Mouse (Mus musculus): ENCODE data around the gene Fyn. TPM values are rescaled to one million over a fixed set of nuclear protein-coding genes. Genes with fewer than 3 reads are reported as not detected.

Gene Fyn
- polyA plus RNA-seq, 1 experiment from 2014 or later = 24.3 TPM

GRCm38 (mm10) chr10:39471714-39472531 is 103.3 kb downstream of the Fyn start:
- H3K9me3 ChIP-seq (replicated peaks) = no peaks in the 10 kb centered on the region
- H3K4me3 ChIP-seq = no peak overlapping the region
- H3K36me3 ChIP-seq = no peaks in the 10 kb centered on the region
- WGBS = 86% methylated on average over 15 of the region's 15 CpGs
- no peak overlapping the region for H3K27ac ChIP-seq (replicated peaks)
- no peaks in the 10 kb centered on the region for H3K27me3 ChIP-seq (ENCODE audit: low read depth, poor library complexity, severe bottlenecking)
- H3K4me1 ChIP-seq = peaks cover 9% of the 10 kb centered on the region
- DNase-seq (ENCODE audit: low spot score) = no peak

DNA sequence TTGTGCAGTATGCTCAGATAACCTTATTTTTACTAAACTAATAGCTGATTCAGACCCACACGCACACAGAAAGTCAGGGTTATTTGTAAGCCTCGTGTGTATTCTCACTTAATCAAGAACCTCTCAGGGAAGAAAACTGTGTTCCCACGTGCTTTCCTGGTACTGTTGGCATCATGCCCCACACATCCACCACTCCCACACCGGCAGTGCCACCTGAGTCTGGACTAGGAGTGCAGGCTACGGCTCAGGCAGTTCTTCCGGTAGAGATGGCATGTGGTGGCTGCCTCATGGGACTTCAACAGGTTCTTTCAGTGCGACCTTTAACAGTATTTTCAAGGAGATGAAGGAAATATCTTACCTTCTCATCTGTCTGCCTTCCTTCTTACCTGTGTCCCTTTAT is 104.3 kb downstream of the Fyn start:
- no peak overlapping the region for H3K27ac ChIP-seq (replicated peaks)

GRCm38 (mm10) chr10:39479361-39479760 is 110.7 kb downstream of the Fyn start:
- DNase-seq (ENCODE audit: low spot score) = no peak
- WGBS = 88% methylated on average over 1 of the region's 1 CpGs
- H3K36me3 ChIP-seq = peaks cover 8% of the 10 kb centered on the region
- H3K27ac ChIP-seq (replicated peaks) = no peak overlapping the region
- peaks cover 8% of the 10 kb centered on the region for H3K4me1 ChIP-seq
- H3K4me3 ChIP-seq = no peak overlapping the region
- no peaks in the 10 kb centered on the region for H3K27me3 ChIP-seq (ENCODE audit: low read depth, poor library complexity, severe bottlenecking)
- no peaks in the 10 kb centered on the region; the same call in 1 of the 2 replicates for H3K9me3 ChIP-seq (replicated peaks)

More for the DNA sequence above, 104.3 kb downstream of the Fyn start:
- no peak for DNase-seq (ENCODE audit: low spot score)
- WGBS = 94% methylated on average over 7 of the region's 7 CpGs
- H3K4me3 ChIP-seq = no peak overlapping the region
- peaks cover 9% of the 10 kb centered on the region for H3K4me1 ChIP-seq
- H3K36me3 ChIP-seq = no peaks in the 10 kb centered on the region
- H3K27me3 ChIP-seq (ENCODE audit: low read depth, poor library complexity, severe bottlenecking) = no peaks in the 10 kb centered on the region
- H3K9me3 ChIP-seq (replicated peaks) = no peaks in the 10 kb centered on the region

DNA sequence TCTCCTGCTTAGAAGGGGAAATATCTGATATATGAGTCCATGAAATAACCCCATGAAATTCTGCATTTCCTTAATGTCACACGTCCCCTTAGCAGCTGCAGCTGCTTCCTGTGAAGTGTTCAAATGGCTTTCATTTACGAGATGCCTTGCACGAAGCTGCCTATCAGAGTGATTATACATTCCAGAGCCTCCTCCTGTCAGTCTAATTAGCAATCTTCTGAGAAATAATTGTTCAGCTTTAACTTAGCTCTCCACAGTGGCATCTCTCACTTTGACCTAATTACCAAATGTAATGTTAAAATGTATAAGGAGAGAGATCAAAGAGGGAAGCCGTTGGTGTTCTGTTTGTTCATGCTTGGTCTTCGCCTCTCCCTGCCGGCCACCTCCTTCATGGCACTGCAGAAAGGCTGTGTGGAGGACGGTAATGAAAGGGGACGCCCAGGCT is 115.7 kb downstream of the Fyn start:
- WGBS = 40% methylated on average over 8 of the region's 8 CpGs
- H3K27me3 ChIP-seq (ENCODE audit: low read depth, poor library complexity, severe bottlenecking) = no peaks in the 10 kb centered on the region
- no peak for DNase-seq (ENCODE audit: low spot score)
- H3K27ac ChIP-seq (replicated peaks) = peak overlapping the region; percentile 38; the same call in 1 of the 2 replicates
- H3K4me1 ChIP-seq = peaks cover 42% of the 10 kb centered on the region
- H3K4me3 ChIP-seq = no peak overlapping the region
- peaks cover 8% of the 10 kb centered on the region for H3K36me3 ChIP-seq
- no peaks in the 10 kb centered on the region; the same call in 1 of the 2 replicates for H3K9me3 ChIP-seq (replicated peaks)

GRCm38 (mm10) chr10:39484892-39485291 is 116.2 kb downstream of the Fyn start:
- DNase-seq (ENCODE audit: low spot score) = no peak
- WGBS = 51% methylated on average over 6 of the region's 6 CpGs

DNA sequence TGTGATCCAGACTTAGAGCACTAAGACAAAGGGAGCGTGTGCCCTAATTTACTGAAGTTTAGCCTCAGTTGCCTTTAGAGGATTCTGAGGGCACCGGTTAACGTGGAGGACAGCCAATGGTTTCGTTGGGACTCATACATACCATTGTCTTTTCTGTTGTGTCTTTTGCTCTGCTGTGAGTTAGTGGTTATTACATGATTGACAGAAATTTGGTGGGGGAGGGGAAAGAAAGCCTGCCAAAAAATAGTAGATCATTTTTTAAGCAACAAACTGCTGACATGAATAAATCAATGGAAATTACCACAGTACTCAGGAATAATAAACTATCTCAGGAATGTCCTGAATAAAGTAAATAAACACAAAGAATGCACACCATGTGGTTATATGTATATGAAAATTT is 117.3 kb downstream of the Fyn start:
- Histone ChIP-seq H3K27ac (replicated peaks) (no peak overlapping the region), H3K4me1 (peaks cover 47% of the 10 kb centered on the region), H3K36me3 (peaks cover 10% of the 10 kb centered on the region), H3K4me3 (no peak overlapping the region), H3K9me3 (replicated peaks) (no peaks in the 10 kb centered on the region; the same call in 1 of the 2 replicates), H3K27me3 (ENCODE audit: low read depth, poor library complexity, severe bottlenecking) (no peaks in the 10 kb centered on the region)
- 86% methylated on average over 4 of the region's 4 CpGs for WGBS
- no peak for DNase-seq (ENCODE audit: low spot score)

More at GRCm38 (mm10) chr10:39484892-39485291, 116.2 kb downstream of the Fyn start:
- Histone ChIP-seq H3K27me3 (ENCODE audit: low read depth, poor library complexity, severe bottlenecking) (no peaks in the 10 kb centered on the region), H3K9me3 (replicated peaks) (no peaks in the 10 kb centered on the region; the same call in 1 of the 2 replicates), H3K4me3 (no peak overlapping the region), H3K36me3 (peaks cover 8% of the 10 kb centered on the region), H3K4me1 (peaks cover 42% of the 10 kb centered on the region), H3K27ac (replicated peaks) (peak overlapping the region; percentile 38; the same call in 1 of the 2 replicates)

GRCm38 (mm10) chr10:39486501-39487450 is 118.1 kb downstream of the Fyn start:
- H3K36me3 ChIP-seq = peaks cover 14% of the 10 kb centered on the region
- H3K27ac ChIP-seq (replicated peaks) = 0 out of 2 replicates have a peak overlapping the region, but pooled peaks have one; percentile 46
- WGBS = 61% methylated on average over 11 of the region's 11 CpGs
- peaks cover 44% of the 10 kb centered on the region for H3K4me1 ChIP-seq
- H3K4me3 ChIP-seq = no peak overlapping the region
- DNase-seq (ENCODE audit: low spot score) = no peak
- no peaks in the 10 kb centered on the region for H3K27me3 ChIP-seq (ENCODE audit: low read depth, poor library complexity, severe bottlenecking)
- H3K9me3 ChIP-seq (replicated peaks) = no peaks in the 10 kb centered on the region; the same call in 1 of the 2 replicates

GRCm38 (mm10) chr10:39487740-39488415 is 119.2 kb downstream of the Fyn start:
- WGBS = 83% methylated on average over 14 of the region's 14 CpGs
- Histone ChIP-seq H3K27me3 (ENCODE audit: low read depth, poor library complexity, severe bottlenecking) (no peaks in the 10 kb centered on the region), H3K4me3 (no peak overlapping the region), H3K4me1 (peaks cover 44% of the 10 kb centered on the region), H3K36me3 (peaks cover 13% of the 10 kb centered on the region), H3K27ac (replicated peaks) (peak overlapping the region; percentile 46; the same call in 1 of the 2 replicates), H3K9me3 (replicated peaks) (no peaks in the 10 kb centered on the region; the same call in 1 of the 2 replicates)
- DNase-seq (ENCODE audit: low spot score) = no peak

GRCm38 (mm10) chr10:39488542-39488941 is 119.9 kb downstream of the Fyn start:
- Histone ChIP-seq H3K9me3 (replicated peaks) (no peaks in the 10 kb centered on the region), H3K36me3 (peaks cover 6% of the 10 kb centered on the region; the same call in 1 of the 2 replicates), H3K4me3 (no peak overlapping the region), H3K4me1 (peaks cover 44% of the 10 kb centered on the region), H3K27me3 (ENCODE audit: low read depth, poor library complexity, severe bottlenecking) (no peaks in the 10 kb centered on the region), H3K27ac (replicated peaks) (no peak overlapping the region)
- WGBS = 88% methylated on average over 3 of the region's 3 CpGs
- no peak for DNase-seq (ENCODE audit: low spot score)

GRCm38 (mm10) chr10:39488956-39489355 is 120.3 kb downstream of the Fyn start:
- Histone ChIP-seq H3K27me3 (ENCODE audit: low read depth, poor library complexity, severe bottlenecking) (no peaks in the 10 kb centered on the region), H3K36me3 (peaks cover 6% of the 10 kb centered on the region; the same call in 1 of the 2 replicates), H3K4me1 (peaks cover 43% of the 10 kb centered on the region), H3K4me3 (no peak overlapping the region), H3K27ac (replicated peaks) (no peak overlapping the region), H3K9me3 (replicated peaks) (no peaks in the 10 kb centered on the region)
- no peak for DNase-seq (ENCODE audit: low spot score)
- WGBS = 85% methylated on average over 3 of the region's 3 CpGs

DNA sequence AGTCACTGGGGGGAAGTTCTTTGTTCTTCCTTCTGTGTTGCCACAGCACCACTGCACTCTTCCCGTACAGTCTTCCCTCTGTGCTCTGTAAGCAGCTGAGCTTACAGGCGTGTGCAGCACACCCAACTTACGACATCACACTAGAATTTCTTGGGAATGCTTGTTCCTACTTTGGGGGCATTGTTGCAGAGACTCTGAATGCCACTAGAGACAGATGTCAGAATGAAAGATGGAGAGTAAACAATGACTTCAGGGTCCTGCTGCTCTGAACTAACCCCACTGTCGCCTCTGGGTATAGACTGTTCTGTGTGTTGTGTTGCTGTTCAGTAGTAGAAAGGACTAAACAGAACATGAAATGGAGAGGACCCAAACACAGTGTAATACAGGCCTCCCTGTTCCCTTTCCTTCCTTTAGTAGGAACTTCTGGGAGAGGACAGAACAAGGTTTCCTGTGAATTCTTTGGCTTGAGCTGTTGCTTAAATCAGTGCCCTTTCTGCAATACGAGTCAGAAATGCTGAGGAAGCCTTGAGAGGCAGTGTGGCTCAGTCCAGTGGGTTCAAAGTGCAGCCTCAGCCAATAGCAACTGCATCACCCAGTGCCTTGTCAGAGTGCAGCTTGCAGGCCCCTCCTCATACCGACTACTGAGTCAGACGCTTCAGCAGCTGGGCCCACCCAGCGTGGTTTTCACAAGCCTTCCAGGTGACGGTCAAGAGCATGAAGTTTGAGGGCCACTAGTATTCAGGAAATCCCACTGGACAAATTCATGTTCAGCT is 121.9 kb downstream of the Fyn start:
- no peak overlapping the region for H3K4me3 ChIP-seq
- no peaks in the 10 kb centered on the region for H3K27me3 ChIP-seq (ENCODE audit: low read depth, poor library complexity, severe bottlenecking)
- H3K27ac ChIP-seq (replicated peaks) = no peak overlapping the region
- H3K9me3 ChIP-seq (replicated peaks) = no peaks in the 10 kb centered on the region
- DNase-seq (ENCODE audit: low spot score) = no peak
- H3K36me3 ChIP-seq = peaks cover 6% of the 10 kb centered on the region; the same call in 1 of the 2 replicates
- 90% methylated on average over 9 of the region's 9 CpGs for WGBS
- peaks cover 28% of the 10 kb centered on the region for H3K4me1 ChIP-seq
